Mouse (Mus musculus): ENCODE results near the gene Sik2.

The Sik2 gene

DNA sequence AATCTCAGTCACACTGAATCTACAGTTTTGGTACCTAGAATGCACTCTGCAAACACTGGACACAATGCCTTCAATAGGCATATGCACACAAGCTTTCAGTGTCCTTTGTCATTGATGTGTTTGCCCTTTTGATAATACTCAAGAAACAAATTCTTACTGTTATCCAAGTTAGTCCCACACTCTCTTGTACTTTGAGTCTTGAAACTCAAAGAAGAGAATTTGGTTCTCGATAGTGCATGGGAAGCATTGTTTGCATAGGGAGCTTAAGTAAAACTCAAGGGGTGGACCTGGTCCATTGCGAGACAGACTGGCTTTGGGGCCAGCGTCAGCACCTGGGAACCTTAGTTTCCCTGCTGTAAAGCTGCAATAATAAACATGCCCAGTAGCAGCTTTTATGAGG lies 90.7 kb downstream of the Sik2 start:
- DNase-seq (ENCODE audit: low read depth, low spot score): no peak

DNA sequence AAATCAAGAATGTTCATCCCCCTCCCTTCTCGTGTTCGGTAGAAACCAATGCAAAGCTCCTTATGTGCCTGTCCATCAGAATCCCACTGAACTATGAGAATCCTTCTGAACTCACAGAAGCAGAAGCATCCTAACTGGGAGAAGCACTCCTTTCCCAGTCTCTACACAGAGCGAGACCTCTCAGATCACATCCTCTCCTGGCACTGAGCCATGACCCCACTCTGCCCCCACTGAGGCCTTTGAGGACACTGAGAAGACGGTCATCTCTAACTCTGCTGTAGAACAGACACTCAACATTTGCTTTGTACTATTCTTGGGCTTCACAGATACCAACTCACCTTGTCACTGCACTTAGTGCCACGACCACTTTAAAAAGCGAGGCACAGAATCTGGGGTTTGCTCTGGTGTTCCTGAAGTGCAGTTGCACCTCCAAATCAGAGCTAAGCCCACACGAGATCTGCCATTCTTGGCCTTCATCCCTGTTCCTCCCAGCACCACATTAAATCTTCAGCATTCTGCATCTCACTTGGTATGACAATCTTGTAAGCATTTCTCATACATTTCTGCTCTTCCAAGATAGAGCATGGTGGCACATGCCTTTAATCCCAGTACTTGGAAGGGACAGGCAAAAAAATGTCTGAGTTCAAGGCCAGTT lies 96.9 kb downstream of the Sik2 start:
- no peak for DNase-seq (ENCODE audit: low read depth, low spot score)

GRCm38 (mm10) chr9:50905321-50905720 lies 103.6 kb downstream of the Sik2 start:
- no peak for DNase-seq (ENCODE audit: low read depth, low spot score)

- no peak for DNase-seq (ENCODE audit: low read depth, low spot score)
These were observed 104.6 kb downstream of the Sik2 start for GRCm38 (mm10) chr9:50904196-50904847.

DNA sequence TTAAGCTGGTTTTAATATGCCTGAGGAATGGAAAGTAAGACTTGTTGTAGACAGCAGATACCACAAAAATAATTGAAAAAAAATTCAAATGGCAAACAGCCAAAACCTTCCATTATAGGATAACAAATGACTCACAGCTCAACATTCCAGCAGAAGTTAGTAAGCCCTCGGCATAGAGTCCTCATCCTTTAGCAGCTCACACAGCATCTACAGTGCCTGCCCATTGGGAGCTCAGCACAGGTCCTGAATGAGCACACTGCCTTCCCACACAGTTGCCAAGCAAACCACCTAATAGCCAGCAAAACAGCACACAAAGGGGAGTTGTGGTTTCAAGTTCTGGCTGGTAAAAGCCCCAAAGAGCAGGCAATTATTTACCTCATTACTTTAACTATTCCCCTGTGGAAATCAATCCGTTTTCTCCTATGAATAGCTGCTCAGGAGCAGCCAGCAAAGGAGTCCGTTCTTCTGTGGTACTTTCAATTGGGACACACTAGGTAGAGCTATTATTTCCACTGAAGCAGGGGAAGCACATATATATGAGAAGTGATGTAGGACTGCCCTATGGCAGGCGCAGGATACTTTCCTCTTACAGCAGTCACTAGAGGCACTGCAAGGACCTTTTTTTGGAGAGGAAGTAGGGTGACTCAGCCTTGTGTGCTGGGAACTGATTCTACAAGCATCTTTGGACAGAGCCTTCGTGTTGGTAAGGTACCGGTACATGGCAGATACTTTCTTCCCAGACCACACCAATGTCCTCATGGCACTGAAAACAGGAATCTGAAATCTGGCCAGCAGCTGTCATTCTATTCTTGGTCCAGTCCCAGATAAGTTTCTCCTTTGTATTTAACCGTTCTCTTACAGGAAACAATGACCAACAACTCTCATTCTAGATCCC lies 108.6 kb downstream of the Sik2 start:
- DNase-seq (ENCODE audit: low read depth, low spot score): no peak

- DNase-seq (ENCODE audit: low read depth, low spot score): no peak
These were observed 115.2 kb downstream of the Sik2 start for GRCm38 (mm10) chr9:50893665-50894064.

- DNase-seq (ENCODE audit: low read depth, low spot score): no peak
These were observed 118.3 kb downstream of the Sik2 start for GRCm38 (mm10) chr9:50890494-50891090.

- DNase-seq (ENCODE audit: low read depth, low spot score): no peak
These were observed 118.9 kb downstream of the Sik2 start for GRCm38 (mm10) chr9:50889964-50890363.

- no peak for DNase-seq (ENCODE audit: low read depth, low spot score)
These were observed 119.7 kb downstream of the Sik2 start for GRCm38 (mm10) chr9:50889211-50889610.

- no peak for DNase-seq (ENCODE audit: low read depth, low spot score)
These were observed 121.5 kb downstream of the Sik2 start for GRCm38 (mm10) chr9:50887351-50887750.

DNA sequence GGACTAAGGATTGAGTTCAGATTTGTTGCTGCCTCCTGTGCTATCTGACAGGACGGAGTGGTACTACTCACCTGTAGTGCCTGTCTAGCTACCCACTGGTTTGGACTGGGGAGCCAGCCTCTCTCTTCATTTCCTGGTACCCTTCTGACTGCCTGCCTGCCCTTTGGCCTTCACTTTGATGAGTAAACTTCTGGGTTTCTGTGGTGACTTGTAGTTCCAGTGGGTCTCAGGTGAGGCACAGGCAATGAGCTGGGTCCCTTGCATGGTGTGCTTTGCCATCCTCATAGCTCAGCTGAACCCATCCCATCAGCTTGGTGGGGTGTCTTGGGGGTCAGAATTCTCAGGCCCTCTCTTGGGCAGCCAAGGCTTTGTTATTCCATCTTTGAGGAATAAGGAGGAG lies 122.0 kb downstream of the Sik2 start:
- no peak for DNase-seq (ENCODE audit: low read depth, low spot score)

DNA sequence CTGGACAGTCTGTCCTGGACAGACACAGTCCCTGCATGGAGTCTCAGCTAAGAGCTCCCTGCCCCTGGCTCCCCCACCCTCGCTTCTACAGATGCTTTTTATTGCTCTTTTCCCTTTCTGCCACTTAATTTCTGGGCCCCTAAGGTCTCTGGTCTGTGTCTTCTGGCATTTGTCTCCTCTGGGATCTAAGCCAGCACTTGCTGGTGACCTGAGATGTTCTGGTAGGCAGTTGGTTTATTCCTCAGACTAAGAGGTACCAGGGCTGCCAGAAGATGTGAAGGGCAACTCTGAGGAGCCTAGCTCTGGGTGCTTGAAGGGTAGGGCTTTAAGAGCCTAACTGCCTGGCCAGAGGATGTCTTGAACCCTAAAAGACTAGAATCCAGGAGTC lies 123.3 kb downstream of the Sik2 start:
- no peak for DNase-seq (ENCODE audit: low read depth, low spot score)

GRCm38 (mm10) chr9:50884741-50885599 lies 123.9 kb downstream of the Sik2 start:
- peak; percentile 73 for DNase-seq (ENCODE audit: low read depth, low spot score)

DNA sequence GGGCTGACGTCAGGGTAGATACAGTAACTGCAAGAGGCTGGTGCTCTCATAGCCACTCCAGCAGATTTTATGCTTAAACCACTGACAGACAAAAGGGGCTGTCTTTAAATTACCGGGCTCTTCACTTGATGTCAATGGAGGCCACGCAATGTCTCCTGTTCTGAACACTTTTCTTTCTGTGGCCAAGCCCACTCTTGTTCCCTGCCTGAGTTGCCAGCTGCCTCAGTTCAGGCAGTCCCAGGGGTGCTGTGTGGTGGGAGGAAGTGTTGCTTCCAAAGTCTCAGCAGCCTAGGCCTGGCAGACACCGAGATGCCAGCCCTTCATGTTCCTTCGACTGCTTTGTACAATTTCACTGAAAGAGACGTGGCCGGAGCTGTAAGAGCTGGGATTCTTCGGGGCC lies 124.8 kb downstream of the Sik2 start:
- DNase-seq (ENCODE audit: low read depth, low spot score): no peak

- no peak for DNase-seq (ENCODE audit: low read depth, low spot score)
These were observed 126.7 kb downstream of the Sik2 start for GRCm38 (mm10) chr9:50882183-50882582.

GRCm38 (mm10) chr9:50877431-50877830 lies 131.4 kb downstream of the Sik2 start:
- DNase-seq (ENCODE audit: low read depth, low spot score): no peak

- DNase-seq (ENCODE audit: low read depth, low spot score): no peak
These were observed 132.6 kb downstream of the Sik2 start for GRCm38 (mm10) chr9:50876287-50876686.

GRCm38 (mm10) chr9:50875470-50875869 lies 133.4 kb downstream of the Sik2 start:
- no peak for DNase-seq (ENCODE audit: low read depth, low spot score)

DNA sequence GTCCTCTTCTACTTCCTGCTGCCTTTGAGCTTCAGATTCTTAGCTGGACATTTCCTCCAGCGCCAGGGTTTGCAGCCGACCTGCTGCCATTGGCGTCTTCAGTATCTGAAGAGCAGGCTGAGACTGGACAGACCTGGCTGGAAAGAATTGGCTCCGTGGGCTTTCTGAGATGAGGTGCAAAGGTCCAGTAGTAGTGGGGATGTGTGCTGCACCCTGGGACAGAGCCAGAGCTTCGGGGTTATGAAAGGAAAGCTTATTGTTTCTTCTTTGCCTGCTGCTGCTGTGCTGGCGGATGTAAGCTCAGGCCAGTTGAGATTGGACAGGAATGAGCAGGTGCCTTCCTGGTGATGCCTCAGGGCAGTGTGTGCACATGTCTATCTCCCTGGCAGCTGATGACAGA lies 134.8 kb downstream of the Sik2 start:
- DNase-seq (ENCODE audit: low read depth, low spot score): no peak

- no peak for DNase-seq (ENCODE audit: low read depth, low spot score)
These were observed 135.7 kb downstream of the Sik2 start for GRCm38 (mm10) chr9:50873210-50873609.

- DNase-seq (ENCODE audit: low read depth, low spot score): no peak
These were observed 140.7 kb downstream of the Sik2 start for GRCm38 (mm10) chr9:50868182-50868581.
